ENCODE assay signal across 18 mouse cellular contexts in the genomic region with DNA sequence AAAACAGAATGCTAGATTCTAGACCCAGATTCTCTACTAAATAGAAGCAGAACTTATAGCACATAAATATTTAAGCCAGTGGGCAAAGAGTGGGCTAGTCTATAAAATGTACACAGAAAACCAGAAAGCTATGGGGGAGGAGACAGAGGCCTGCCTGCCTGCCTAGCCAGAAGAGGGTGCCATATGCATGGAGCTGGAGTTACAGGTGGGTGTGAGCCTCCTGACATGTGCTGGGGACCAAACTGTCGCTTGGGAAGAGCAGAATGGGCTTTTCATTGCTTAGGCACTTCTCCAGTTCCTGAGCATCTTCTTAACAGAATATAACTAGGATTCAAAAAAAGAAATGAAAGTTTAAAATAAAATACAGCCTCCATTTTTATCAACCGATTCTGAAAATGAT.
A peak's percentile ranks its signal among the peaks of the same experiment; 100 is the strongest.
DNase-seq lines count a peak whose midpoint lies in the region; ATAC-seq and TF ChIP-seq lines count a peak whose summit lies in the region.
"Had no signal": no experiment of that assay in that cellular context is flagged by ENCODE, and none has a peak within 500 bp of the region (broad histone marks: within the 10 kb centered on the region; RNA-seq: fewer than 3 reads in every experiment).

No protein-coding gene starts in this region.

- TF ChIP-seq POLR2A in kidney, adult 2 months (IDR thresholded peaks at IDR 0.05; ENCODE audit: low read depth, low read length), result no peak

- intact Hi-C loops in left cerebral cortex, postnatal 10 days (cut with DNase I), result loop anchor here (5.0 kb wide), 1 partner anchor 128 kb away; no protein-coding TSS in a partner anchor

- H3K4me3 ChIP-seq in kidney, adult 2 months (ENCODE audit: insufficient read depth, low read depth, low read length), result no peak overlapping the region
- no peak overlapping the region for H3K4me3 ChIP-seq in kidney, embryonic 15.5 days (replicated peaks)
- no peak overlapping the region for H3K4me3 ChIP-seq in midbrain, embryonic 11.5 days (ENCODE audit: low read depth, low read length)
- no peak overlapping the region for H3K4me3 ChIP-seq in midbrain, embryonic 10.5 days
- H3K4me3 ChIP-seq: forebrain, embryonic 15.5 days; heart, embryonic 12.5 days; neural tube, embryonic 15.5 days had no signal

- no peaks in the 10 kb centered on the region for H3K36me3 ChIP-seq in kidney, adult 2 months (ENCODE audit: control insufficient read depth, insufficient read depth, low read length)
- no peaks in the 10 kb centered on the region for H3K36me3 ChIP-seq in kidney, embryonic 15.5 days
- H3K36me3 ChIP-seq in midbrain, embryonic 11.5 days (ENCODE audit: control insufficient read depth, insufficient read depth, low read length), result no peaks in the 10 kb centered on the region
- H3K36me3 ChIP-seq in midbrain, embryonic 10.5 days, result no peaks in the 10 kb centered on the region
- H3K36me3 ChIP-seq: forebrain, embryonic 15.5 days; heart, embryonic 12.5 days; neural tube, embryonic 15.5 days had no signal

- no peak for ATAC-seq in kidney, embryonic 15.5 days (replicated peaks; ENCODE audit: low FRiP score)
- ATAC-seq in midbrain, embryonic 11.5 days (ENCODE audit: low FRiP score), result no peak
- ATAC-seq: forebrain, embryonic 15.5 days; lung, postnatal 0 days had no signal

- DNase-seq in kidney, adult 2 months, result no peak
- DNase-seq in midbrain, embryonic 11.5 days (ENCODE audit: low spot score, missing footprints), result peak; percentile 28
- DNase-seq in midbrain, embryonic 10.5 days (ENCODE audit: low spot score), result no peak
- peak; percentile 27 to 48 for DNase-seq in left cerebral cortex, postnatal 10 days (ENCODE audit: extremely low spot score in 1 of 2, low spot score in 2 of 2)
- DNase-seq in cerebellum, postnatal 36 days, result no peak
- no peak for DNase-seq in cerebellum, postnatal 14 days
- DNase-seq: B cell, adult 2 months; cerebellum, adult 11 months; gastrocnemius, postnatal 36 days; heart, postnatal 36 days; kidney, postnatal 10 days; thymus, postnatal 25 days had no signal

- H3K9ac ChIP-seq in kidney, embryonic 15.5 days, result no peak overlapping the region
- H3K9ac ChIP-seq in midbrain, embryonic 11.5 days (ENCODE audit: low read length), result no peak overlapping the region
- H3K9ac ChIP-seq: forebrain, embryonic 15.5 days; heart, embryonic 12.5 days; neural tube, embryonic 15.5 days had no signal

- H3K4me1 ChIP-seq in kidney, adult 2 months (ENCODE audit: control insufficient read depth, insufficient read depth, low read length), result no peaks in the 10 kb centered on the region
- no peaks in the 10 kb centered on the region for H3K4me1 ChIP-seq in kidney, embryonic 15.5 days
- H3K4me1 ChIP-seq in midbrain, embryonic 11.5 days (ENCODE audit: control insufficient read depth, insufficient read depth, low read length), result no peaks in the 10 kb centered on the region
- no peaks in the 10 kb centered on the region for H3K4me1 ChIP-seq in midbrain, embryonic 10.5 days
- H3K4me1 ChIP-seq: forebrain, embryonic 15.5 days; neural tube, embryonic 15.5 days had no signal

- no peaks in the 10 kb centered on the region for H3K9me3 ChIP-seq in kidney, embryonic 15.5 days (replicated peaks)
- no peaks in the 10 kb centered on the region for H3K9me3 ChIP-seq in midbrain, embryonic 11.5 days (ENCODE audit: control insufficient read depth, low read length)
- H3K9me3 ChIP-seq in midbrain, embryonic 10.5 days (replicated peaks), result no peaks in the 10 kb centered on the region
- H3K9me3 ChIP-seq: forebrain, embryonic 15.5 days; heart, embryonic 12.5 days; neural tube, embryonic 15.5 days had no signal

- no peak overlapping the region for H3K4me2 ChIP-seq in kidney, embryonic 15.5 days
- no peak overlapping the region for H3K4me2 ChIP-seq in midbrain, embryonic 11.5 days
- H3K4me2 ChIP-seq: forebrain, embryonic 15.5 days; heart, embryonic 12.5 days; liver, embryonic 11.5 days; neural tube, embryonic 15.5 days had no signal

- no peaks in the 10 kb centered on the region for H3K27me3 ChIP-seq in kidney, adult 2 months (replicated peaks; ENCODE audit: control insufficient read depth, insufficient read depth, low read length)
- no peaks in the 10 kb centered on the region for H3K27me3 ChIP-seq in kidney, embryonic 15.5 days
- H3K27me3 ChIP-seq in midbrain, embryonic 11.5 days (ENCODE audit: control insufficient read depth, insufficient read depth, low read length), result no peaks in the 10 kb centered on the region
- H3K27me3 ChIP-seq in midbrain, embryonic 10.5 days (ENCODE audit: low read depth, poor library complexity, severe bottlenecking), result no peaks in the 10 kb centered on the region
- H3K27me3 ChIP-seq: forebrain, embryonic 15.5 days; heart, embryonic 12.5 days; neural tube, embryonic 15.5 days had no signal

- peak; percentile 20; the same call in 1 of the 2 replicates for TF ChIP-seq CTCF in kidney, adult 2 months (conservative IDR thresholded peaks at IDR 0.05; ENCODE audit: insufficient read depth, insufficient read length, low read depth, low read length)

- H3K27ac ChIP-seq in kidney, adult 2 months (ENCODE audit: insufficient read depth, low read depth, low read length), result no peak overlapping the region
- no peak overlapping the region for H3K27ac ChIP-seq in kidney, embryonic 15.5 days
- H3K27ac ChIP-seq in midbrain, embryonic 11.5 days (ENCODE audit: low read depth, low read length), result no peak overlapping the region
- H3K27ac ChIP-seq in midbrain, embryonic 10.5 days (replicated peaks), result no peak overlapping the region
- H3K27ac ChIP-seq: forebrain, embryonic 15.5 days; neural tube, embryonic 15.5 days had no signal

- WGBS in kidney, adult 2 months, result 83% methylated on average over 2 of the region's 2 CpGs
- WGBS in kidney, embryonic 15.5 days, result 69% methylated on average over 2 of the region's 2 CpGs
- 70% methylated on average over 2 of the region's 2 CpGs for WGBS in midbrain, embryonic 11.5 days
- WGBS in midbrain, embryonic 10.5 days, result 70% methylated on average over 2 of the region's 2 CpGs

Comparison
In these comparisons a context has a peak if more than half of its experiments do, and no peak if none do; other contexts are left out.
1. DNase-seq: peak in midbrain, embryonic 11.5 days (single experiment) and left cerebral cortex, postnatal 10 days (2 of 2); none in kidney, adult 2 months (single experiment), midbrain, embryonic 10.5 days (single experiment), cerebellum, postnatal 36 days (0 of 2) and cerebellum, postnatal 14 days (0 of 2).